Mouse (Mus musculus): ENCODE data around the gene Gm47289. TPM values are rescaled to one million over a fixed set of nuclear protein-coding genes. Genes with fewer than 3 reads are reported as not detected.
A peak's percentile ranks its signal among the peaks of the same experiment; 100 is the strongest.

Gm47289 gene
- total and polyA plus RNA-seq, 3 experiments, result not detected

DNA sequence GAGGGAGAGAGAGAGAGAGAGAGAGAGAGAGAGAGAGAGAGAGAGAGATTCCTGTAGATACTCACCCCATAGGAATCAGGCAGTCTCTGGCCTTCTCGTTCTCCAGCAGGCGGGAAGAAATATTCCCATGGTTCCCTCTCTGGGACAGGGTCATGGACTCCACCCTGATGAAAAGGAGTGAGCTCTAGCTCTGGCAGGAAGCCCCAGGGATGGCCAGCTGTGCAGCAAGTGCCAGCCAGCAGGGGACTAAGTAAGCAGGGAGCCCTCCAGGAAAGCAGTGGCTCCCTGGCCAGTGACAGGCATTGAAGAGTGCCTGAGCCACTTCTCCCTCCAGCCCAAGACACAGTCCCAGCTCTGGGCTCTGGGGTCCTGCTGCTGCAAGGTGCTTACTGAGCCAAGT, 7.2 kb upstream of the Gm47289 start:
- 53% methylated on average over 2 of the region's 2 CpGs for WGBS
- TF ChIP-seq POLR2A (IDR thresholded peaks at IDR 0.05; ENCODE audit: insufficient read depth, low read depth, low read length) (no peak), EP300 (IDR thresholded peaks at IDR 0.05; ENCODE audit: insufficient read depth, low read depth, low read length) (no peak), CTCF (IDR thresholded peaks at IDR 0.05) (no peak)
- Histone ChIP-seq H3K27me3 (ENCODE audit: control insufficient read depth, insufficient read depth, low read length) (0 out of 2 replicates have a peak, but pooled peaks cover 2% of the 10 kb centered on the region), H3K27ac (no peak overlapping the region), H3K4me3 (no peak overlapping the region), H3K9ac (ENCODE audit: low read depth, low read length) (no peak overlapping the region), H3K36me3 (ENCODE audit: control insufficient read depth, insufficient read depth, low read length) (no peaks in the 10 kb centered on the region), H3K79me2 (replicated peaks; ENCODE audit: control insufficient read depth, insufficient read depth, low read length) (no peaks in the 10 kb centered on the region), H3K4me1 (ENCODE audit: control insufficient read depth, insufficient read depth, low read length) (no peaks in the 10 kb centered on the region)
- DNase-seq, result no peak
- intact Hi-C loops (cut with DNase I), result no loop called here

DNA sequence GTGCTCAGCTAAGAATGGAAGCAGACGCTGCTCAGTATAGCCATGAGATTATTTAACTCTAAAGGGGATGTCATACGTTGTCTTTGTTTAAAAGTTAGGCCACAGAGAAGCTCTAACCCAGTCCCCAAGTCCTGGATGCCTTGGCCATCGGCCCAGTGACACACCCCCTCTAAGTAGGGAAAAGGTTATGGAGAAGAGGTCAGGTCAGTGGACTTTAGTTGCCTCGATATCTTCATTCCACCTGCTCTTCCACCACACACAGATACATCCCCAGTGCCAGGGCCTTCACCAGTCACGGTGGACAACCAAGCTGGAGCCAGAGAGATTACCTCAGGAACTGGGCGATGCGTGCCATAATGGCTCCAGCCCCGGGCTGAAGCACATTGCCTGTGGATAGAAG, 3.5 kb upstream of the Gm47289 start:
- TF ChIP-seq POLR2A (IDR thresholded peaks at IDR 0.05; ENCODE audit: insufficient read depth, low read depth, low read length) (no peak), CTCF (IDR thresholded peaks at IDR 0.05) (no peak), EP300 (IDR thresholded peaks at IDR 0.05; ENCODE audit: insufficient read depth, low read depth, low read length) (no peak)
- intact Hi-C loops (cut with DNase I), result no loop called here
- Histone ChIP-seq H3K9ac (ENCODE audit: low read depth, low read length) (no peak overlapping the region), H3K4me1 (ENCODE audit: control insufficient read depth, insufficient read depth, low read length) (no peaks in the 10 kb centered on the region), H3K27ac (no peak overlapping the region), H3K36me3 (ENCODE audit: control insufficient read depth, insufficient read depth, low read length) (no peaks in the 10 kb centered on the region), H3K27me3 (ENCODE audit: control insufficient read depth, insufficient read depth, low read length) (0 out of 2 replicates have a peak, but pooled peaks cover 2% of the 10 kb centered on the region), H3K79me2 (replicated peaks; ENCODE audit: control insufficient read depth, insufficient read depth, low read length) (no peaks in the 10 kb centered on the region), H3K4me3 (no peak overlapping the region)
- no peak for DNase-seq
- 48% methylated on average over 8 of the region's 8 CpGs for WGBS

DNA sequence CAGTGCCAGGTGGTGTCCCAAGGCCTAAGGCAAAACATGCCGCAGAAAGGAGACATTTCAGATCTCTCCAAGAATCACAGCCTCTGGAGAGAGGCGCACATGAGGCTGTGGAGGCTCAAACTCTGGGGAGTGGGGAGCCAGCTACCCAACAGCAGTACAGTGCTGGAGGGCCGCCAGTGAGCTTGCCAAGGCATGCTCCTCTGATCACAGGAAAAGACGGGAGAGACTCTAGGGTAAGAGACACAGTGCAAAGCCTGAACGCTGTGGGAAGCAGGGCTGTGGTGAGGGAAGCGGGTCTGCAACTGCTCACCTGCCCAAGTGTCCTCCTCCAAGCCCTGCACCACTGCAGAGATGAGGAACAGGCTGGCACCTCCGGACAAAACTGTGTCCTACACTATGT, 3.1 kb upstream of the Gm47289 start:
- peak; percentile 4 to 22 for DNase-seq
- WGBS, result 42% methylated on average over 7 of the region's 7 CpGs
- Histone ChIP-seq H3K79me2 (replicated peaks; ENCODE audit: control insufficient read depth, insufficient read depth, low read length) (no peaks in the 10 kb centered on the region), H3K27ac (no peak overlapping the region), H3K4me1 (ENCODE audit: control insufficient read depth, insufficient read depth, low read length) (no peaks in the 10 kb centered on the region), H3K4me3 (no peak overlapping the region), H3K9ac (ENCODE audit: low read depth, low read length) (no peak overlapping the region), H3K36me3 (ENCODE audit: control insufficient read depth, insufficient read depth, low read length) (no peaks in the 10 kb centered on the region), H3K27me3 (ENCODE audit: control insufficient read depth, insufficient read depth, low read length) (0 out of 2 replicates have a peak, but pooled peaks cover 2% of the 10 kb centered on the region)
- TF ChIP-seq POLR2A (IDR thresholded peaks at IDR 0.05; ENCODE audit: insufficient read depth, low read depth, low read length), result no peak
- TF ChIP-seq EP300 (IDR thresholded peaks at IDR 0.05; ENCODE audit: insufficient read depth, low read depth, low read length), result no peak
- no peak for TF ChIP-seq CTCF (IDR thresholded peaks at IDR 0.05)
- intact Hi-C loops (cut with DNase I), result loop anchor here (1.0 to 2.0 kb wide), 2 partner anchors 197 to 274 kb away; no protein-coding TSS in a partner anchor

DNA sequence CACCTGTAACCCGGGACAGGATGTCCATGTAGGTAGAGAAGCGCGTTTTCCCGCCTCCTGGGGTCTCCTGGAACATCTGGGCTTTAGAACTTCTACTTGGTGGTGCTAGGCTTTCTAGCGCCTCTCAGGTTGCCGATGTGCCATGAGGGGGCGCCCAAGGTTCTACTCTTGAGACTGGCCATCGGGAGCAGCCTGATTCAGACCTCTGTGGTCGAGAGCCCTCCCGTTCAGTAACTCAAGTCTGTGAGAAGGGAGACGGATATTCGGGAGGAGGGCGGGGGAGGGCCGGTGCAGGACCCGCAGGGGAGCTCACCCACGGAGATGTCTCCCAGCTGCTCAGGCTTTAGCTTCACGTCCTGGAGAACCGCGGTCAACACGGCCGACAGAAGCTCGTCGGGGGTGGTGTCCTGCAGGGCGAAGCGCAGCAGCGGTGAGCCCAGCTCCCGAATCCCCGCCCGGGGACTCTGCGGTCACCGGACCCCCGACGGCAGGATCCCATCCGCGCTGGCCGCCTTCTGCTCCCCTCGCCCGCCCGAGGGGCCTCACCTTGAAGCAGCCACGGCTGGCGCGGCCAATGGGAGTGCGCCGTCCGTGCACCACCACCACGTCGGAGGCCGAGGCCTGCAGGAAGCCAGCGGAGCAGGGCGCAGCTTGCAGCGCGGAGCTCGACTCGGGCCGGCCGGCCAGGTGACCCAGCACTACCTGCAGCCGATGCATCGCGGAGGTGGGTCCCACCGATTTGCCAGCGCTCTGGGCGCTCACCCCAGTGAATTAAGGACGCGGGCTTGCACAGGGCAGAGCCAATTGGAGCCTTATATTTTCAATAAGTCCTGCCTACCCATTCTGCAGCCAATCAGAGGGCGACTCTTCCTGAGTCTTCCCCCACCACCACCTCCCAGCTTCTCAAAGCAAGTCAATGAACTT, 2.4 kb upstream of the Gm47289 start, which contains the start of gene Acaa1b:
TSS of gene Acaa1b (minus strand) at position 816 of the 924 bp plus-strand sequence.
- H3K79me2 ChIP-seq (replicated peaks; ENCODE audit: control insufficient read depth, insufficient read depth, low read length), result no peaks in the 10 kb centered on the region
- H3K27me3 ChIP-seq (ENCODE audit: control insufficient read depth, insufficient read depth, low read length), result 0 out of 2 replicates have a peak, but pooled peaks cover 2% of the 10 kb centered on the region
- H3K4me3 ChIP-seq, result peak within 1 kb of the TSS; percentile 30
- H3K4me1 ChIP-seq (ENCODE audit: control insufficient read depth, insufficient read depth, low read length), result no peaks in the 10 kb centered on the region
- H3K36me3 ChIP-seq (ENCODE audit: control insufficient read depth, insufficient read depth, low read length), result no peaks in the 10 kb centered on the region
- TF ChIP-seq EP300 (IDR thresholded peaks at IDR 0.05; ENCODE audit: insufficient read depth, low read depth, low read length), result no peak
- peak; percentile 72 for TF ChIP-seq CTCF (IDR thresholded peaks at IDR 0.05)
- peak; percentile 75 to 84 for DNase-seq
- intact Hi-C loops (cut with DNase I), result loop anchor here (1.0 to 2.0 kb wide), 2 partner anchors 196 to 274 kb away; no protein-coding TSS in a partner anchor
- WGBS, result 2% methylated on average over 65 of the region's 65 CpGs
- H3K27ac ChIP-seq, result no peak within 1 kb of the TSS
- peak within 1 kb of the TSS; percentile 21; the same call in 1 of the 2 replicates for H3K9ac ChIP-seq (ENCODE audit: low read depth, low read length)

DNA sequence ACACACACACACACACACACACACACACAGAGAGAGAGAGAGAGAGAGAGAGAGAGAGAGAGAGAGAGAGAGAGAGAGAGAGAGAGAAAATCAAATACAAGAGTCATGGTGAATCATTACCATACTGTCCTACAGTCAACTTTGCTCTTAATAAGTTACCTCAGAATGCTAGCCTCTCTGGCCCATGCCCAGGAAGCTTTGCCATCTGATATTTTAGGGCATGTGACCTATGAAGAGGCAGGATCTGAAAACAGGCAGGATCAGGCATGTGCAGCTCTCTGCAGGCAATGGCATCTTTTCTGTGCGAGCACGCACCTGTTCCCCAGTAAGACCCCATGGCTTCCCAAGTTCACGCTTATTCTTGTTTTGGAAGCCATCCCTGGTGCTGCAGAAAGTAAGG, 1.7 kb downstream of the Gm47289 start:
- no peak overlapping the region for H3K4me3 ChIP-seq
- H3K27ac ChIP-seq, result no peak overlapping the region
- 0 out of 2 replicates have a peak, but pooled peaks cover 2% of the 10 kb centered on the region for H3K27me3 ChIP-seq (ENCODE audit: control insufficient read depth, insufficient read depth, low read length)
- WGBS, result 92% methylated on average over 3 of the region's 3 CpGs
- no peaks in the 10 kb centered on the region for H3K4me1 ChIP-seq (ENCODE audit: control insufficient read depth, insufficient read depth, low read length)
- TF ChIP-seq POLR2A (IDR thresholded peaks at IDR 0.05; ENCODE audit: insufficient read depth, low read depth, low read length) (no peak), EP300 (IDR thresholded peaks at IDR 0.05; ENCODE audit: insufficient read depth, low read depth, low read length) (no peak), CTCF (IDR thresholded peaks at IDR 0.05) (no peak)
- no peaks in the 10 kb centered on the region for H3K36me3 ChIP-seq (ENCODE audit: control insufficient read depth, insufficient read depth, low read length)
- no peak for DNase-seq
- no peaks in the 10 kb centered on the region for H3K79me2 ChIP-seq (replicated peaks; ENCODE audit: control insufficient read depth, insufficient read depth, low read length)
- intact Hi-C loops (cut with DNase I), result no loop called here
- no peak overlapping the region for H3K9ac ChIP-seq (ENCODE audit: low read depth, low read length)

DNA sequence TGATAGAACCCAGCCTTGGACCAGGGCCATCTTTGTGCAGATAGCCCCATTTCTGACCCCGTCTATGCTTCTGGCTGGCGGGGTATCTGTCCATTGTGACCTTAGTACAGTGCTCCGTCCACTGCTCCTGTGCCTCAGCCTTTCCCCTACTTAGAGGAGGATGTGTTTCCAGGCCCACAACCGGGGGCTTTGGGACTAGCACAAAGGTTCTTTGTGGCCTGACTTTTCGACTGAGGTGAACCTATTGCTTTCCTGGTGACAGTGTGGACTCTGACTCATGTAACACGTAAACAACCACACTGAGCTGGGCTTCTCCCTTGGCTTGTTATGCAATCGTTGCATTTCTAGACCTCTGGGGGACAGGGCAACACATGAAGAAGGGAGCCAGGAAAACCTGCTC, 5.8 kb downstream of the Gm47289 start:
- WGBS, result 61% methylated on average over 7 of the region's 7 CpGs

More for the DNA sequence above, 5.8 kb downstream of the Gm47289 start:
- Histone ChIP-seq H3K4me3 (no peak overlapping the region), H3K9ac (ENCODE audit: low read depth, low read length) (no peak overlapping the region), H3K36me3 (ENCODE audit: control insufficient read depth, insufficient read depth, low read length) (no peaks in the 10 kb centered on the region), H3K27ac (no peak overlapping the region), H3K27me3 (ENCODE audit: control insufficient read depth, insufficient read depth, low read length) (no peaks in the 10 kb centered on the region), H3K4me1 (ENCODE audit: control insufficient read depth, insufficient read depth, low read length) (no peaks in the 10 kb centered on the region), H3K79me2 (replicated peaks; ENCODE audit: control insufficient read depth, insufficient read depth, low read length) (no peaks in the 10 kb centered on the region)
- no peak for DNase-seq
- TF ChIP-seq EP300 (IDR thresholded peaks at IDR 0.05; ENCODE audit: insufficient read depth, low read depth, low read length) (no peak), POLR2A (IDR thresholded peaks at IDR 0.05; ENCODE audit: insufficient read depth, low read depth, low read length) (no peak), CTCF (IDR thresholded peaks at IDR 0.05) (no peak)
- intact Hi-C loops (cut with DNase I), result no loop called here
